Mouse (Mus musculus): ENCODE data around the gene Reps2.

Gene Reps2

GRCm38 (mm10) chrX:162488630-162489029, 154.8 kb downstream of the Reps2 start:
- no peak for DNase-seq (ENCODE audit: low spot score)

- DNase-seq (ENCODE audit: low spot score) = no peak
These were observed 155.7 kb downstream of the Reps2 start for GRCm38 (mm10) chrX:162487734-162488133.

GRCm38 (mm10) chrX:162470213-162470612, 173.2 kb downstream of the Reps2 start:
- DNase-seq (ENCODE audit: low spot score) = no peak

- no peak for DNase-seq (ENCODE audit: low spot score)
These were observed 181.3 kb downstream of the Reps2 start for GRCm38 (mm10) chrX:162462156-162462555.

- DNase-seq (ENCODE audit: low spot score) = no peak
These were observed 187.0 kb downstream of the Reps2 start for GRCm38 (mm10) chrX:162456445-162456844.

GRCm38 (mm10) chrX:162455364-162455763, 188.1 kb downstream of the Reps2 start:
- DNase-seq (ENCODE audit: low spot score) = no peak

GRCm38 (mm10) chrX:162453821-162454402, 189.5 kb downstream of the Reps2 start:
- no peak for DNase-seq (ENCODE audit: low spot score)

GRCm38 (mm10) chrX:162452642-162453041, 190.8 kb downstream of the Reps2 start:
- DNase-seq (ENCODE audit: low spot score) = no peak

- DNase-seq (ENCODE audit: low spot score) = no peak
These were observed 195.5 kb downstream of the Reps2 start for GRCm38 (mm10) chrX:162447974-162448373.

- DNase-seq (ENCODE audit: low spot score) = no peak
These were observed 196.7 kb downstream of the Reps2 start for GRCm38 (mm10) chrX:162446678-162447318.

- DNase-seq (ENCODE audit: low spot score) = no peak
These were observed 200.1 kb downstream of the Reps2 start for GRCm38 (mm10) chrX:162443387-162443786.

GRCm38 (mm10) chrX:162442970-162443369, 200.5 kb downstream of the Reps2 start:
- DNase-seq (ENCODE audit: low spot score) = no peak

GRCm38 (mm10) chrX:162432776-162433543, 210.5 kb downstream of the Reps2 start:
- DNase-seq (ENCODE audit: low spot score) = no peak

- no peak for DNase-seq (ENCODE audit: low spot score)
These were observed 215.8 kb downstream of the Reps2 start for GRCm38 (mm10) chrX:162427698-162428097.

- DNase-seq (ENCODE audit: low spot score) = no peak
These were observed 224.0 kb downstream of the Reps2 start for GRCm38 (mm10) chrX:162419431-162419830.

GRCm38 (mm10) chrX:162413124-162413523, 230.3 kb downstream of the Reps2 start:
- no peak for DNase-seq (ENCODE audit: low spot score)

- DNase-seq (ENCODE audit: low spot score) = no peak
These were observed 236.2 kb downstream of the Reps2 start for GRCm38 (mm10) chrX:162407291-162407690.

- DNase-seq (ENCODE audit: low spot score) = no peak
These were observed 241.0 kb downstream of the Reps2 start for GRCm38 (mm10) chrX:162402487-162402886.

- DNase-seq (ENCODE audit: low spot score) = no peak
These were observed 262.7 kb downstream of the Reps2 start for GRCm38 (mm10) chrX:162380730-162381129.

- DNase-seq (ENCODE audit: low spot score) = no peak
These were observed 280.2 kb downstream of the Reps2 start for GRCm38 (mm10) chrX:162363206-162363605.

Measured in urinary bladder, postnatal 14 days (tissue).